Mouse (Mus musculus) mesoderm, embryonic 11.5 days (tissue): ENCODE data around the gene Llcfc1.
A peak's percentile ranks its signal among the peaks of the same experiment; 100 is the strongest.

Source experiments
- DNase-seq: peaks from one replicate; pipeline ENCODE4 v3.0.0-alpha.2; 2012; ENCODE audit warnings: low read depth, low spot score

Llcfc1 gene

GRCm38 (mm10) chr6:41684131-41684530 lies at the start of gene Llcfc1:
TSS of gene Llcfc1 (plus strand) at chr6:41684431.
- DNase-seq: no peak

GRCm38 (mm10) chr6:41635211-41635610 lies 49.0 kb upstream of the Llcfc1 start:
- no peak for DNase-seq

GRCm38 (mm10) chr6:41636178-41636577 lies 48.1 kb upstream of the Llcfc1 start, which contains the start of gene Trpv6:
TSS of gene Trpv6 (minus strand) at chr6:41636405.
- no peak for DNase-seq

GRCm38 (mm10) chr6:41637393-41637792 lies 46.8 kb upstream of the Llcfc1 start:
- DNase-seq: no peak

- DNase-seq: no peak
Measured at GRCm38 (mm10) chr6:41637927-41638506, 46.2 kb upstream of the Llcfc1 start.

- peak; percentile 14 for DNase-seq
Measured at GRCm38 (mm10) chr6:41640449-41640848, 43.8 kb upstream of the Llcfc1 start.

GRCm38 (mm10) chr6:41641173-41641866 lies 42.9 kb upstream of the Llcfc1 start:
- no peak for DNase-seq

GRCm38 (mm10) chr6:41642765-41643164 lies 41.5 kb upstream of the Llcfc1 start:
- DNase-seq: no peak

- DNase-seq: no peak
Measured at GRCm38 (mm10) chr6:41643227-41643626, 41.0 kb upstream of the Llcfc1 start.

GRCm38 (mm10) chr6:41646220-41646619 lies 38.0 kb upstream of the Llcfc1 start:
- no peak for DNase-seq

- DNase-seq: no peak
Measured at GRCm38 (mm10) chr6:41646672-41647071, 37.6 kb upstream of the Llcfc1 start.

- no peak for DNase-seq
Measured at GRCm38 (mm10) chr6:41653173-41653572, 31.1 kb upstream of the Llcfc1 start.

GRCm38 (mm10) chr6:41654648-41655047 lies 29.6 kb upstream of the Llcfc1 start:
- no peak for DNase-seq

GRCm38 (mm10) chr6:41658487-41658886 lies 25.7 kb upstream of the Llcfc1 start:
- no peak for DNase-seq

GRCm38 (mm10) chr6:41662320-41662719 lies 21.9 kb upstream of the Llcfc1 start:
- DNase-seq: no peak

GRCm38 (mm10) chr6:41676530-41676929 lies 7.7 kb upstream of the Llcfc1 start:
- DNase-seq: no peak

GRCm38 (mm10) chr6:41680669-41681068 lies 3.6 kb upstream of the Llcfc1 start, which contains the start of gene Trpv5:
TSS of gene Trpv5 (minus strand) at chr6:41680769.
- DNase-seq: no peak

- no peak for DNase-seq
Measured at GRCm38 (mm10) chr6:41681656-41682055, 2.6 kb upstream of the Llcfc1 start.

- no peak for DNase-seq
Measured at GRCm38 (mm10) chr6:41684911-41685310, 680 bp downstream of the Llcfc1 start.

GRCm38 (mm10) chr6:41685596-41685995 lies 1.4 kb downstream of the Llcfc1 start:
- DNase-seq: no peak

GRCm38 (mm10) chr6:41692200-41692599 lies 8.0 kb downstream of the Llcfc1 start:
- DNase-seq: no peak

- DNase-seq: no peak
Measured at GRCm38 (mm10) chr6:41694407-41694806, 10.2 kb downstream of the Llcfc1 start.

GRCm38 (mm10) chr6:41701245-41701644 lies 17.0 kb downstream of the Llcfc1 start:
- no peak for DNase-seq
